Mouse (Mus musculus): Measurements from ENCODE around the gene Atat1.

DNA sequence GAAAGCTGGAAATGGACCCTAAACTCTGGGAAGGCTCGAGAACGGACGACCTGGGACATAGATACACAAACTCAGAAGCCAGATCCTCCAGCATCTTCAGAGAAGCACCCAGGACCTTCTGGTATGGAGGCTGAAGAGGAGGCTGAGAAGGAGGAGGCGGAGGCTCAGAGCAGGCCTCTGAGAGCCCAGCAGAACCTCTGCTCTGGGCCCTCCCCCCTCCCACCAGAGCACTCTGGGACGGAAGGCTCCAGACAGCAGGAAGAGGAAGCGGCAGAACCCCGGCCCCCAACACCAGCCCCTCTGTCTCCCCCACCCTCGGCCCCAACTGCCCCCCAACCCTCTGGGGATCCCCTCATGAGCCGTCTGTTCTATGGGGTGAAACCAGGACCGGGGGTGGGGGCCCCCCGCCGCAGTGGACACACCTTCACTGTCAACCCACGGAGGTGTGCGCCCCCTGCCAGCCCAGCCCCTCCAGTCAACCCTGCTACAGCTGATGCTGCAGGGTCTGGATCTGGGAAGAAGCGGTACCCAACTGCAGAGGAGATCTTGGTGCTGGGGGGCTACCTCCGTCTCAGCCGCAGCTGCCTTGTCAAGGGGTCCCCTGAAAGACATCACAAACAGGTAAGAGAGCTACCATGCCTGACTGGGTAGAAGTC, 41.6 kb downstream of the Atat1 start:
- no peak for TF ChIP-seq CTCF (IDR thresholded peaks at IDR 0.05; ENCODE audit: insufficient read depth, low read depth, low read length)
- TF ChIP-seq POLR2A (IDR thresholded peaks at IDR 0.05; ENCODE audit: insufficient read depth, low read depth, low read length): no peak

Data from olfactory bulb, adult 2 months (tissue).